Mouse (Mus musculus) cerebellum, adult 2 months (tissue): ENCODE measurements around the gene Cacna1g.

Experiments used
- CTCF ChIP-seq: fragments of 200-500 bp; IDR thresholded peaks from 2 replicates; pipeline ENCODE4 v1.5.1; 2011; ENCODE audit warnings: low read depth, mild to moderate bottlenecking, control low read depth, low read length, moderate library complexity, borderline replicate concordance; ENCODE audit not compliant: insufficient read depth
- POLR2A ChIP-seq: fragments of 200-500 bp; IDR thresholded peaks from 2 replicates; pipeline ENCODE4 v1.6.1; 2011; ENCODE audit warnings: low read length, control low read depth, borderline replicate concordance; ENCODE audit not compliant: insufficient read depth

- TF ChIP-seq CTCF (no peak), POLR2A (no peak)
Measured at GRCm38 (mm10) chr11:94472916-94473706, 887 bp downstream of the Cacna1g start.
